Mouse (Mus musculus) liver, embryonic 16.5 days (tissue): ENCODE data around the gene Nr2f1. TPM values are rescaled to one million over a fixed set of nuclear protein-coding genes. Genes with fewer than 3 reads are reported as not detected.

Experiments used
- ATAC-seq: fragments of 200-750 bp; cut with Nextera tagmentation; 2 replicates; pipeline ENCODE4 v1.8.0; 2017; ENCODE audit warnings: low read depth, mild to moderate bottlenecking, moderate number of reproducible peaks, moderate library complexity
- H3K27ac ChIP-seq: fragments of 300-500 bp; sonication (generic); 2 replicates; pipeline ENCODE4 v1.5.1; 2014; ENCODE audit warnings: mild to moderate bottlenecking, low read length
- H3K27me3 ChIP-seq: fragments of 300-500 bp; sonication (generic); 2 replicates; pipeline ENCODE4 v1.6.1; 2014; ENCODE audit warnings: low read depth, low read length, mixed read lengths; ENCODE audit not compliant: control insufficient read depth, insufficient read depth
- H3K36me3 ChIP-seq: fragments of 300-500 bp; sonication (generic); 2 replicates; pipeline ENCODE4 v1.6.1; 2014; ENCODE audit warnings: mild to moderate bottlenecking; ENCODE audit not compliant: control insufficient read depth, insufficient read depth
- H3K4me1 ChIP-seq: fragments of 300-500 bp; sonication (generic); 2 replicates; pipeline ENCODE4 v1.6.1; 2014; ENCODE audit warnings: low read depth, low read length, mixed read lengths; ENCODE audit not compliant: control insufficient read depth
- H3K4me2 ChIP-seq: fragments of 300-500 bp; sonication (generic); 2 replicates; pipeline ENCODE4 v1.6.1; 2014; ENCODE audit warnings: low read depth, low read length, mixed read lengths
- H3K4me3 ChIP-seq: fragments of 300-500 bp; sonication (generic); 2 replicates; pipeline ENCODE4 v1.5.1; 2014; ENCODE audit warnings: low read depth, mild to moderate bottlenecking, low read length
- H3K9ac ChIP-seq: fragments of 300-500 bp; sonication (generic); 2 replicates; pipeline ENCODE4 v1.6.1; 2014; ENCODE audit warnings: low read depth, low read length
- H3K9me3 ChIP-seq: fragments of 300-500 bp; sonication (generic); replicated peaks from 2 replicates; pipeline ENCODE4 v1.6.1; 2016; ENCODE audit warnings: low read length; ENCODE audit not compliant: control insufficient read depth
- WGBS: fragments of 180-500 bp; shearing (Covaris S2); extraction: QIAGEN DNeasy Blood & Tissue Kit; methylation state at CpG from one replicate; pipeline ENCODE4 v1.1.7; 2014; ENCODE audit not compliant: insufficient replicate concordance; 5-methylcytosine and 5-hydroxymethylcytosine counted together
- polyA plus RNA-seq: library from polyadenylated mRNA; unstranded; fragments of >200 nt; fragmentation: Nextera tagmentation; extraction: Ambion mirVana; gene quantifications from 2 replicates; pipeline ENCODE4 v1.2.1, GENCODE M21; 2015

Nr2f1 gene
- polyA plus RNA-seq, 1 experiment from 2014 or later: 0.17 TPM

DNA sequence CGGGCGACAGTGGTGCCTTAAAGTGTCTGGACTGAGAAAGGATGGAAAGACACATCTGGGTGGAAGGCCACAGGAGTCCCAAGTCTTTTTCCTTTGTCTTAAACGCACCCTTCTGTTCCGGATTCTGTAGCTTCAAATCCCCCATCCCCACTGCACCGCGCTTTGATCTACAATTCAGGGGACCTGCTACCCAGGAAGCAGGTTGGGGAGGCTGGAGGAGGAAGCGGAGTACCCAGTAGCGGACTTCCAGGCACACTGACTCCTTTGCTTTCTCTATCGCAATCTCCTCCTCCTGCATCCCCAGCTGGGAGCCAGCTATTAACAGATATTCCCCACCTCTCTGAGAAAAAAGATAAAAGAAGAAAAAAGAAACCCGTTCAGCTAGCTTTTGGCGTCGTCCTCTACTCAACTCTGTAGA, 10.1 kb upstream of the Nr2f1 start:
- Histone ChIP-seq H3K27me3 (peaks cover 69% of the 10 kb centered on the region), H3K4me2 (peak overlapping the region; percentile 14; the same call in 1 of the 2 replicates), H3K4me3 (no peak overlapping the region), H3K9me3 (no peaks in the 10 kb centered on the region), H3K9ac (no peak overlapping the region), H3K36me3 (no peaks in the 10 kb centered on the region), H3K27ac (no peak overlapping the region), H3K4me1 (no peaks in the 10 kb centered on the region)
- ATAC-seq: no peak
- 2% methylated on average over 12 of the region's 12 CpGs for WGBS

DNA sequence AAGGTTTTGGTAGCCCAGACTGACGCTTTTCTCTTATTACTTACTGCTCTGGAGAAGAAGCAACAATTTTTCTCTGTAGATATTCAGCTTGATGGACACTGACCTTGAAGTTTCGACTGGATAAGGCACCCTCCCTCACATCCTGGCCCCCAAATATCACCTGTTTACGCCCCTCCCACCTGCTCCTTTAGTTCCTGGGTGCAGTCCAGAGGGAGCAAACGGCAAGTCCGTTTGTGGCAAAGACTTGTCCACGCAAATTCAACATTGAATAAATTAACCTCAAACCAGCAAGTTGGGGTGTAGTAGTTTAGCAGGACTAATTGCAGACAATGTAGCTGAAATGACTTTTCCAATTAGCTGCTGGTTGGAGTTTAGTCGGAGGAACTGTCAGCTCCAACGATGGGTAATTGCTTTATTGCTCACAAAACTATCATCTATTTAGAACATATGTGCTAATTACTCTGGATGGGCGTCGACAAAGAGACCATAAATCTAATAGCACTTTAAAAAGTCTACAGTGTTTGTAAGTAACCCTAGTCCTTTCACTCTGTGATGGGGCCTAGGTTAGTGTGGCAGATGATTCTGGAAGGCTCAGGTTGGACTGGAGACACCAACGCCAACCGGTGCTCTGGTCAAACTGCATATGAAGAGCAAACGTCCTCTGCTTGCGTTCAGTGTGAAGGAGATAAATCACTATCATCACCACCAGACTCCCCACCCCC, 9.3 kb upstream of the Nr2f1 start:
- Histone ChIP-seq H3K9ac (no peak overlapping the region), H3K27me3 (peaks cover 77% of the 10 kb centered on the region), H3K27ac (no peak overlapping the region), H3K36me3 (no peaks in the 10 kb centered on the region), H3K4me1 (no peaks in the 10 kb centered on the region), H3K4me2 (no peak overlapping the region), H3K9me3 (no peaks in the 10 kb centered on the region), H3K4me3 (no peak overlapping the region)
- 4% methylated on average over 14 of the region's 14 CpGs for WGBS
- no peak for ATAC-seq

GRCm38 (mm10) chr13:78207796-78208645, 8.5 kb upstream of the Nr2f1 start:
- Histone ChIP-seq H3K9ac (no peak overlapping the region), H3K36me3 (no peaks in the 10 kb centered on the region), H3K27me3 (peaks cover 83% of the 10 kb centered on the region), H3K4me3 (no peak overlapping the region), H3K9me3 (no peaks in the 10 kb centered on the region), H3K4me2 (no peak overlapping the region), H3K4me1 (no peaks in the 10 kb centered on the region; the same call in 1 of the 2 replicates), H3K27ac (no peak overlapping the region)
- WGBS: 7% methylated on average over 12 of the region's 12 CpGs
- ATAC-seq: no peak

DNA sequence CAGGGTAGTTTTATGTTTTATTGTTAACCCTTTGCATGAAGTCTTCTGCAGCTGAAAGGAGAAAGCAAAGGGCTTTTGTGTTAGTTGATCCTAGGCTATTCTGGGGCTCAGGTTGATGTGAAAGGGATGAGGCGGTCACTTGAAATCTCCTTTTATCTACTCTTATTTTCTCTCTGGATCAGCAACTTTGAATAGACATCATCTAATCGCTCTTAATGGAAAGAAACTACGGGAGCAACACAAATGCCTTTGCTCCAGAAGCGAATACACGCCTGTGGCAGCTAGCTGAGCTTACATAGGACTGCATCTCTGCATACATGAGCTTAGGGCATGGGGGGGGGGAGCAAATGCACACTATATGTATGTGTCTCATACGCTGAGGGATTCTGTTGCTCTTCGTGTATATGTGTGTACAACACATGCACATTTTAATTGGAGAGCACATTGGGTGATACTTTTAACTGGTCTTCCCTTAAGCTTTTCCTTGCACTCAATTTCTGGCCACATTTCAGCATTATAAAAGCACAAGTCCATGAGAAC, 7.4 kb upstream of the Nr2f1 start:
- Histone ChIP-seq H3K4me3 (no peak overlapping the region), H3K4me2 (no peak overlapping the region), H3K9ac (no peak overlapping the region), H3K27ac (no peak overlapping the region), H3K4me1 (no peaks in the 10 kb centered on the region; the same call in 1 of the 2 replicates), H3K36me3 (no peaks in the 10 kb centered on the region), H3K27me3 (peaks cover 87% of the 10 kb centered on the region), H3K9me3 (no peaks in the 10 kb centered on the region)
- 20% methylated on average over 7 of the region's 7 CpGs for WGBS
- ATAC-seq: no peak

GRCm38 (mm10) chr13:78205426-78205825, 5.9 kb upstream of the Nr2f1 start:
- no peaks in the 10 kb centered on the region for H3K36me3 ChIP-seq
- peaks cover 83% of the 10 kb centered on the region for H3K27me3 ChIP-seq
- H3K27ac ChIP-seq: no peak overlapping the region
- no peak for ATAC-seq
- H3K4me3 ChIP-seq: no peak overlapping the region
- H3K9ac ChIP-seq: no peak overlapping the region
- H3K9me3 ChIP-seq: no peaks in the 10 kb centered on the region
- no peaks in the 10 kb centered on the region; the same call in 1 of the 2 replicates for H3K4me1 ChIP-seq
- H3K4me2 ChIP-seq: no peak overlapping the region

- Histone ChIP-seq H3K27me3 (peaks cover 81% of the 10 kb centered on the region), H3K9me3 (no peaks in the 10 kb centered on the region), H3K4me1 (no peaks in the 10 kb centered on the region; the same call in 1 of the 2 replicates), H3K9ac (no peak overlapping the region), H3K27ac (no peak overlapping the region), H3K36me3 (no peaks in the 10 kb centered on the region), H3K4me3 (peak overlapping the region; percentile 38), H3K4me2 (peak overlapping the region; percentile 24; the same call in 1 of the 2 replicates)
- under 1% methylated on average over 36 of the region's 37 CpGs for WGBS
- ATAC-seq: peak; percentile 49
These were observed 3.9 kb upstream of the Nr2f1 start for GRCm38 (mm10) chr13:78203348-78204061.

- Histone ChIP-seq H3K9ac (no peak overlapping the region), H3K4me1 (no peaks in the 10 kb centered on the region; the same call in 1 of the 2 replicates), H3K9me3 (no peaks in the 10 kb centered on the region), H3K4me2 (peak overlapping the region; percentile 24), H3K27ac (no peak overlapping the region), H3K4me3 (peak overlapping the region; percentile 38), H3K27me3 (peaks cover 81% of the 10 kb centered on the region), H3K36me3 (no peaks in the 10 kb centered on the region)
- 2% methylated on average over 47 of the region's 47 CpGs for WGBS
- ATAC-seq: no peak
These were observed 3.2 kb upstream of the Nr2f1 start for GRCm38 (mm10) chr13:78202574-78203347.

- Histone ChIP-seq H3K4me3 (no peak overlapping the region), H3K4me2 (no peak overlapping the region), H3K27me3 (peaks cover 83% of the 10 kb centered on the region), H3K9ac (no peak overlapping the region), H3K27ac (no peak overlapping the region), H3K4me1 (no peaks in the 10 kb centered on the region; the same call in 1 of the 2 replicates), H3K9me3 (no peaks in the 10 kb centered on the region), H3K36me3 (no peaks in the 10 kb centered on the region)
- WGBS: 7% methylated on average over 22 of the region's 22 CpGs
- ATAC-seq: no peak
These were observed 2.5 kb upstream of the Nr2f1 start for GRCm38 (mm10) chr13:78201871-78202565.
